Mouse (Mus musculus): ENCODE measurements around the gene Emx2. TPM values are rescaled to one million over a fixed set of nuclear protein-coding genes. Genes with fewer than 3 reads are reported as not detected.

Gene Emx2
- 0.36 TPM in 1 of 2 replicates, not detected in the other for total RNA-seq (2012; rRNA removed)

DNA sequence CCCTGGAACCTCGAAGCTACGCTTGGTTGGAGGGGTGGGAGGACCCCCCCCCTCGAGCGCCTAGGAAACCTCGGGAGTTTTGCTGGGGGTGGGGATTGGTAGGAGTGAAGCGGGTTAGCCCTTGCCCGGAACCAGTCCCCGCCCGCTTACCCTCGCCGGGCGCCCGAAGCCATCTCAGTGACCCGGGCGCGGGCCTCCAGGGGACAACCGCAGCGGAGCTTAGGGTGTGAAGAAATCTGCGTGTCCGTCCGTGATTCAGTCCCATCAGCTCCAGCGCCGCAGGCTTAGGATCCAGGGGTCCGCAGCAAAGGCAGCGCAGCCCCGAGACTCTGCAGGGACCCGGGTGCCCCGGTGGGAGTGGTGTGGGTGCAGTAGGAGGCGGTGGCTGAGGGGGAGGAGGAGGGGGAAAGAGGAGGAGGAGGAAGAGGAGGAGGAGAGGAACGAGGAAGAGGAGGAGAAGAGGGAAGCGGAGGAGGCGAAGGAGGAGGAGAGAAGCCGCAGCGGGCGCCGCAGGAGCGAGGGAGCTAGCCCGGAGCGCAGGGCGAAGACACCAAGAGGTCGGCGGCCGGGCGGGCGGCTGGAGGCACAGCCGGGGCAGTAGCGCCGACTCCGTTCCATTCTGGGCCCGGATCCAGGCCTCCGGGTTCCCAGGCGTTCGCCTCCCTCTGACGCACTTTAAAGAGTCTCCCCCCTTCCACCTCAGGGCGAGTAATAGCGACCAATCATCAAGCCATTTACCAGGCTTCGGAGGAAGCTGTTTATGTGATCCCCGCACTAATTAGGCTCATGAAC lies at the start of gene Emx2:
TSS of gene Emx2 (plus strand) at position 422 of the 792 bp plus-strand sequence.
- TF ChIP-seq ZNF384 (IDR thresholded peaks at IDR 0.05; ENCODE audit: low read depth, low read length): no peak
- TF ChIP-seq ZC3H11A (IDR thresholded peaks at IDR 0.05; ENCODE audit: borderline replicate concordance, low read depth, low read length): no peak
- no peak for TF ChIP-seq HCFC1 (IDR thresholded peaks at IDR 0.05; ENCODE audit: borderline replicate concordance, insufficient read depth, low read length)
- TF ChIP-seq MAFK (IDR thresholded peaks at IDR 0.05; ENCODE audit: insufficient read depth, low read depth, low read length): no peak
- no peak for TF ChIP-seq CHD2 (IDR thresholded peaks at IDR 0.05; ENCODE audit: low read depth, low read length)
- Histone ChIP-seq H3K9ac (ENCODE audit: insufficient read depth, low read depth, low read length, poor library complexity, severe bottlenecking) (peak within 1 kb of the TSS; percentile 35; the same call in 1 of the 2 replicates), H3K4me1 (ENCODE audit: control insufficient read depth in 2 of 2, insufficient read depth in 2 of 2, low read length in 2 of 2, poor library complexity in 1 of 2) (peaks cover 0 to 4% of the 10 kb centered on the region in 2 experiments; a peak in 1 of 4 replicates), H3K36me3 (ENCODE audit: control insufficient read depth, insufficient read depth, low read length, poor library complexity, severe bottlenecking) (no peaks in the 10 kb centered on the region), H3K4me3 (ENCODE audit: insufficient read depth in 1 of 2, low read depth in 1 of 2, low read length in 2 of 2, poor library complexity in 1 of 2, severe bottlenecking in 1 of 2) (peak within 1 kb of the TSS; percentile 43 to 53), H3K9me3 (ENCODE audit: control insufficient read depth, insufficient read depth, low read depth, low read length) (no peaks in the 10 kb centered on the region), H3K27ac (ENCODE audit: insufficient read depth, low read depth, low read length, poor library complexity, severe bottlenecking) (no peak within 1 kb of the TSS)
- in situ Hi-C loops (cut with MboI; ENCODE audit: low sequenced_read_pairs in 2 of 2, unreplicated experiment in 2 of 2): no loop called here
- DNase-seq (ENCODE audit: low read depth, low spot score): no peak

DNA sequence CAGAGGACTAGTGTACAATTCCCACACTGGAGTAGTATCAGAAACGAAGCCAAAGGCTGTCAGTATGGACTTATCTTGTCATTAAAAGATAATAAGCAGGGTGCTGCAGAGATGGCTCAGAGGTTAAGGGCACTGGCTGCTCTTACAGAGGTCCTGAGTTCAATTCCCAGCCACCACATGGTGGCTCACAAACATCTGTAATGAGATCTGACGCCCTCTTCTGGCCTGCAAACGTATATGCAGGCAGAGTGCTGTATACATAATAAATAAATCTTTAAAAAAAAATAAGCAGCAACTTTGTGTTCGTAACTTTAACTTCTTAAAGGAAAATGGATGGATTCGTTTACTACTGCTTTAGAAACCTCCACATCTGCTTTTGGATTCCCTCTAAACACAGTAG lies 44.0 kb upstream of the Emx2 start:
- H3K4me1 ChIP-seq (ENCODE audit: control insufficient read depth in 2 of 2, insufficient read depth in 2 of 2, low read length in 2 of 2, poor library complexity in 1 of 2): no peaks in the 10 kb centered on the region
- DNase-seq (ENCODE audit: low read depth, low spot score): no peak
- H3K36me3 ChIP-seq (ENCODE audit: control insufficient read depth, insufficient read depth, low read length, poor library complexity, severe bottlenecking): no peaks in the 10 kb centered on the region
- no peak for TF ChIP-seq ZC3H11A (IDR thresholded peaks at IDR 0.05; ENCODE audit: borderline replicate concordance, low read depth, low read length)
- no peak for TF ChIP-seq MAFK (IDR thresholded peaks at IDR 0.05; ENCODE audit: insufficient read depth, low read depth, low read length)
- TF ChIP-seq CHD2 (IDR thresholded peaks at IDR 0.05; ENCODE audit: low read depth, low read length): no peak
- no peak for TF ChIP-seq HCFC1 (IDR thresholded peaks at IDR 0.05; ENCODE audit: borderline replicate concordance, insufficient read depth, low read length)
- no peak for TF ChIP-seq ZNF384 (IDR thresholded peaks at IDR 0.05; ENCODE audit: low read depth, low read length)
- no peak overlapping the region for H3K9ac ChIP-seq (ENCODE audit: insufficient read depth, low read depth, low read length, poor library complexity, severe bottlenecking)
- H3K27ac ChIP-seq (ENCODE audit: insufficient read depth, low read depth, low read length, poor library complexity, severe bottlenecking): no peak overlapping the region
- no peak overlapping the region for H3K4me3 ChIP-seq (ENCODE audit: insufficient read depth in 1 of 2, low read depth in 1 of 2, low read length in 2 of 2, poor library complexity in 1 of 2, severe bottlenecking in 1 of 2)
- no peaks in the 10 kb centered on the region for H3K9me3 ChIP-seq (ENCODE audit: control insufficient read depth, insufficient read depth, low read depth, low read length)
- in situ Hi-C loops (cut with MboI; ENCODE audit: low sequenced_read_pairs in 2 of 2, unreplicated experiment in 2 of 2): loop anchor here in 1 of 2 experiments (25.0 kb wide), 1 partner anchor 923 kb away; no protein-coding TSS in a partner anchor

DNA sequence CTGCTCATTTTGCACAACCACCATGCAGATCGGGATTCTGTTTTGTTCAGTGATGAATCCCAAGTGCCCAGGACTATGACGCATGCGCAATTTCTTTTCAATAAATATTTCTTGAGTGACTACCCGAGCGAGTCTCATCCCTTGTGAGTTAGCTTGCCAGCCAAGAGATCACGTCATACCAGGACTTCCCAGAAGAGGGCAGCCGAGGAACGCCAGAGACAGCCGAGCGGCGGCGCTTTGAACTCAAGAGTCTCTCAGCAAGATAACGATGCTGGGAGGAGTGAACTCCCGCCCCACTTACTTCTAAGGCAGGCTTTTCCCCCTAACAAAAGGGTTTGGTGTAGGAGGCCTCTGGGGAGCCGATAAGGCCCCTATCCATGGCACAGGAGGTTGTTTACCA lies 40.1 kb upstream of the Emx2 start:
- no peaks in the 10 kb centered on the region for H3K9me3 ChIP-seq (ENCODE audit: control insufficient read depth, insufficient read depth, low read depth, low read length)
- peak; percentile 80 for DNase-seq (ENCODE audit: low read depth, low spot score)
- H3K4me1 ChIP-seq (ENCODE audit: control insufficient read depth in 2 of 2, insufficient read depth in 2 of 2, low read length in 2 of 2, poor library complexity in 1 of 2): no peaks in the 10 kb centered on the region
- H3K36me3 ChIP-seq (ENCODE audit: control insufficient read depth, insufficient read depth, low read length, poor library complexity, severe bottlenecking): no peaks in the 10 kb centered on the region
- no peak for TF ChIP-seq MAFK (IDR thresholded peaks at IDR 0.05; ENCODE audit: insufficient read depth, low read depth, low read length)
- peak; percentile 90 for TF ChIP-seq ZC3H11A (IDR thresholded peaks at IDR 0.05; ENCODE audit: borderline replicate concordance, low read depth, low read length)
- in situ Hi-C loops (cut with MboI; ENCODE audit: low sequenced_read_pairs in 2 of 2, unreplicated experiment in 2 of 2): loop anchor here in 1 of 2 experiments (25.0 kb wide), 1 partner anchor 919 kb away; no protein-coding TSS in a partner anchor
- H3K9ac ChIP-seq (ENCODE audit: insufficient read depth, low read depth, low read length, poor library complexity, severe bottlenecking): no peak overlapping the region
- H3K27ac ChIP-seq (ENCODE audit: insufficient read depth, low read depth, low read length, poor library complexity, severe bottlenecking): no peak overlapping the region
- H3K4me3 ChIP-seq (ENCODE audit: insufficient read depth in 1 of 2, low read depth in 1 of 2, low read length in 2 of 2, poor library complexity in 1 of 2, severe bottlenecking in 1 of 2): no peak overlapping the region

DNA sequence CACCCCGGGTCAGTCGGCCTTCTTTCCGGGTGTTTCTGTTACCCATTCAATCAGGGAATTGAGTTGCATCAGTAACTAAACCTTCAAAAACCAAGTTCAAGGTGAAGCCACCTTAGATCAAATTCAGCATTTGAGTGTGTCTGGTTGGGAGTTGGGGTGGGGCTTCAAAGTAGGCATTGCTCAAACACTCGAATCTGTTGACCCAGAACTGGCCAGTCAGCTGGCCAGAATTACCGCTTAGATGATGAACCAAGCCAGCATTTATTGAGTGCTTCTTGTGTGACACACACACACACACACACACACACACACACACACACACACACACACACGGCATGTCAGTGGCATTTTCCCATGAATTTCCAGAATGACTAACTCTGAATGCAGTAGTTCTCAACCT lies 39.5 kb upstream of the Emx2 start:
- no peak overlapping the region for H3K4me3 ChIP-seq (ENCODE audit: insufficient read depth in 1 of 2, low read depth in 1 of 2, low read length in 2 of 2, poor library complexity in 1 of 2, severe bottlenecking in 1 of 2)
- in situ Hi-C loops (cut with MboI; ENCODE audit: low sequenced_read_pairs in 2 of 2, unreplicated experiment in 2 of 2): loop anchor here in 1 of 2 experiments (25.0 kb wide), 1 partner anchor 919 kb away; no protein-coding TSS in a partner anchor
- H3K9me3 ChIP-seq (ENCODE audit: control insufficient read depth, insufficient read depth, low read depth, low read length): no peaks in the 10 kb centered on the region
- no peak overlapping the region for H3K27ac ChIP-seq (ENCODE audit: insufficient read depth, low read depth, low read length, poor library complexity, severe bottlenecking)
- H3K9ac ChIP-seq (ENCODE audit: insufficient read depth, low read depth, low read length, poor library complexity, severe bottlenecking): no peak overlapping the region
- H3K36me3 ChIP-seq (ENCODE audit: control insufficient read depth, insufficient read depth, low read length, poor library complexity, severe bottlenecking): no peaks in the 10 kb centered on the region
- no peaks in the 10 kb centered on the region for H3K4me1 ChIP-seq (ENCODE audit: control insufficient read depth in 2 of 2, insufficient read depth in 2 of 2, low read length in 2 of 2, poor library complexity in 1 of 2)
- DNase-seq (ENCODE audit: low read depth, low spot score): no peak
- no peak for TF ChIP-seq ZNF384 (IDR thresholded peaks at IDR 0.05; ENCODE audit: low read depth, low read length)
- TF ChIP-seq MAFK (IDR thresholded peaks at IDR 0.05; ENCODE audit: insufficient read depth, low read depth, low read length): no peak
- no peak for TF ChIP-seq CHD2 (IDR thresholded peaks at IDR 0.05; ENCODE audit: low read depth, low read length)
- TF ChIP-seq ZC3H11A (IDR thresholded peaks at IDR 0.05; ENCODE audit: borderline replicate concordance, low read depth, low read length): no peak
- TF ChIP-seq HCFC1 (IDR thresholded peaks at IDR 0.05; ENCODE audit: borderline replicate concordance, insufficient read depth, low read length): no peak

Measured in ES-E14 (cell line).